Mouse (Mus musculus) skeletal muscle tissue, postnatal 0 days (tissue): Measurements from ENCODE around the gene Cutal. TPM values are rescaled to one million over a fixed set of nuclear protein-coding genes. Genes with fewer than 3 reads are reported as not detected.

Experiments
- polyA plus RNA-seq: library from polyadenylated mRNA; unstranded; fragments of >200 nt; fragmentation: Nextera tagmentation; extraction: Ambion mirVana; gene quantifications from 2 replicates; pipeline ENCODE4 v1.2.1, GENCODE M21; 2015

The Cutal gene
- 0.07 and 0.13 TPM in 2 replicates for polyA plus RNA-seq

DNA sequence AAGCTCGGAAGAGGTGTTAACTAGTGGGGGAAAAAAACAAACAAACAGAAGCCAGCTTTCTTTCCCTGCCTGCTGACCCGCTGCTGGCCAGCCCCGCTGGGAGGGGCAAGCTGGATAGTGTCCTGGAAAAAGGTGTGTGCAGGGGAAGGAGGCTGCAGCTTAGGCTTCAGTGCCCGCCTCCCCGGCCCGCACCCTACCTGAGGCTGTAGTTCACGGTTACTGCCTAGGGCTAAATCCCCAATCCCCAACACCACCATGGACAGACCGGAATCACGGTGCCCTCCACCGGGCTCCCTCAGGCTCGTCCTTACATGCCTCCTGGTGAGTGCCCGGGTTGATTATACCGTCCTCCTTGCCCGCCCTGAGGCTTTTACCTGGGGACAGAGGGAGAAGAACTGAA lies at the start of gene Cutal:
Cutal (plus strand) TSS at position 126 of the 400 bp plus-strand sequence.

DNA sequence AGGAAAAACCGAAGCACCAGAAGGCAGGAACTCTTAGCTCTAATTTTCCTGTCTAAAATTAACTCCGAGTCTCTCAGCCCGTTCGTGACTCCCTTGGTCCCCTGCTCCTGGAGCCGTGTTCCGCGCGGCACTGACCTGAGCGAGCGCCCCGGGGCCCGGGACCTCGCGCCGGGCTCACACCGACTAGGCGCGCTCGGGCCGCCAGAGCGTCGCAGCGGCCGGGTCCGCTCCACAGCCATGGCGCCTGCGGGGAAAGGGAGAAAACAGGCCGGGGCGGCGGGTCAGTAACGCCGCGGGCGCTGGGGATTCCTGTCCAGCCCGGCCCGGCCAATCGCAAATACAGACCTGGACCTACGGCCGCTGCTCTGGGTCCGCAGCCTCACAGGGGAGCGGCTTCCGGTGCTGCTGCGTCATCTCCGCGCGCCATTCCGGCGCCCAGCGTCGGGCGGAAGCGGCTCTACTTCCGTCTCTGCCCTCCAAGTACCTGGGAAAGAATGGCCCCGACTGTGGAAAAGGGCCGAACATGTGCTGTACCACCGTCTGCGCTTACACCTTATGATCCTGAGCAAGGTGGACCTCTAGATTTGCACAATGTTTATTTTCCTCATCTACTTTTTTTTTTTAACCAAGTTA lies 48.3 kb upstream of the Cutal start, which contains the start of gene Fbxw2:
Fbxw2 (minus strand) TSS at position 485 of the 633 bp plus-strand sequence.

DNA sequence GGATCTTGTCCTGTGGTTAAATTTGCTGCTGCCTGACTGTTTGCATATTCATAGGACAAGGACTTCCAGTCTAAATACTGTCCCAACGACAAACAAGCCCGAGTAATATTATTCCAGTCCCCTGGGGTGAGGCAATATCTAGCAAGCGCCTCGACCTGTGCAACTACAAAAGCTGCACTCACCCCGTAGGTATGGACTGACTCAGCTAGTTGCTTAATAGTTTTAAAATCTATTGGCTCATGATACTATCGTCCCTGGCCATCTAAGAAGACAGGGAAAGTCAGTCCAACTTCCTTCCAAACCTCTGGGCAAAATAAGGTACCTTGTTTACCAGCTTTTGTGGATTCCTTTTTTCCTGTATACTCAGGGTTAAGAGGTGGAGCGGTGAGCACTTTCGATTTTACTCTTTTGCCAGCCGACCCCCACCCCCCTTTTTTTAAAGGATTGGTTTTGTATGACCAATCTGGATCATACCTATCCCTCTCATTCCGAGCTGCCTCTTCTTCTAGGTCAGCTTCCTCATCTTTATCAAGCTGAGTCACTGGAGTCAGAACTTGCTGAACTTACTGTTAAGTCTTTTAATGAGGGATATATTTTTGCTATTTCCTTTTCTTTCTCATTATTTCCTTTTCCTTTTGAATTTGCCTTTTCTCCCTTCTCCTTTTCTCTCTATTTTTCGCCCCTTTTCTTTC lies 41.3 kb upstream of the Cutal start, which contains the start of gene Gm34653:
Gm34653 (plus strand) TSS at position 242 of the 692 bp plus-strand sequence.

DNA sequence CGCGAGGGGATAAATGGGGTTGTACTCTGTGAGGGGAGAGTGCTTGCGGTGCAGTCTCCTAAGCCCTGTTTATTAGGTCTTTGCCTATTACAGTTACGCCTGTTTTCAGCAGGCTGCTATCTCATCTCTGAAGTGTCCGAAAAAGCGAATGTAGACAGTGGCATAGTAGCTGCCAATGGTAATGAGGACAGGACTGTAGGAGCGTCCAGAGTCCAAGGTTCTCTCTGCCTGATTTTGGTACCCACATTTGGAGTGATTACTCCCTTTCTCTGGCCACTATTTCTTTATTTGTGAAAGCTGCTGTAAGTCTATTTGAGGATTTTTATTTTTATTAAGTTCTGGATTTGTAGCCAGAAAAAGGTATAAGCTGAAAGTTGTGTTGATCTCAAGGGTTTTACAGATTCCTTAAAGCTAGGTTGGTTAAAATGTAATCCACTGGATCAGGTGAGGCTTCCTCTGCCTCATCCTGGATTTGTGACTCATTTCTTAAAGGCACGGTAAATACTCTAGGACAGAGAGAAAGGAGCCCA lies 685 bp downstream of the Cutal start, which contains the start of gene Psmd5:
Psmd5 (minus strand) TSS at position 153 of the 530 bp plus-strand sequence.

DNA sequence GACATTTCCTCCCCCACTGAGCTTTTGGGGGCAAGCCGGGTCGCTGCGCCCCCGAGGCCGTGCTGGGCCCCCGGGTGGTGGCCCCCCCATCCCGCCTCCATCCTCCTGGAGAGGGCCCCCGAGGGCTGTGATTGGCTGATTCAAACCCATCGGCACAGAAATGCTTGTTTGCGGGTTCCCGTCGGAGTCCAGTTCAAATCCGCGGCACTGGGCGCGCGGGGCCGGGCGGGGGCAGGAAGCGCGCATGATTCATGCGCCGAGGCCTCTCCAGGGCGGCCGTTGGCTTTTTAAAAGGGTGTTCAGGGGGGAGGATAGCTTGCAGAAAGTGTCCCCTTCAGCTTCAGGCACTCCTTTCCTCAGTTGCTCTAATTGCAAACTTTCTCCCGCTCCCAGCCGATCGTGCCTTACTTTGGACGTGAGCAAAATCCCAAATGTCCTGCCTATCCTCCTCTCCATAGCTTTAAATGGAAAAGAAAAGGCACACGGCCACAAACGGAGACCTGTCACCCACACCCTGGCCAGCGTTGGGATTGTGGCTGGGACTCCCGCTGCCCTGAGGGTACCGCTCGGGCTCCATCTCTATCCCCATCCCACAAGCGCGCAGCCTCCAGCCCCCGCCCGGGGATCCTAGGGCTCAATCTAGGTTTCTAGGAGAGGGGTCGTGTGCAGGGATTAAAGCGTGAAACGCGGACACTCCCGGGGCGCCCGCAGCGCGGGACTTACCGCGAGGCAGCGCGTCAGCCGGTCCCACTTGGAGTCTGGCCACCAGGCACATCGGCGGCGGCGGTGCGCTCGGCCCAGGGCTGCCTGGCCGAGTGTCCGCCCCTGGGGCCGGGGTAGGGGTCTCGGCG lies 39.2 kb downstream of the Cutal start, which contains the start of gene Phf19:
Phf19 (minus strand) TSS at position 809 of the 851 bp plus-strand sequence.

Other genes with a start within 250 kb of the Cutal start
- gene Gapvd1, start 119.2 kb upstream of the Cutal start, polyA plus RNA-seq = 34.2 and 39.4 TPM in 2 replicates
- gene Hspa5, start 102.4 kb upstream of the Cutal start, polyA plus RNA-seq = 196 and 251 TPM in 2 replicates
- 14.5 and 19.5 TPM in 2 replicates for gene Rabepk, start 74.5 kb upstream of the Cutal start, polyA plus RNA-seq
- 53.1 and 60.2 TPM in 2 replicates for gene Fbxw2, start 48.1 kb upstream of the Cutal start, polyA plus RNA-seq
- 0.07 and 0.14 TPM in 2 replicates for gene Gm34653, start 41.4 kb upstream of the Cutal start, polyA plus RNA-seq
- 39.2 and 47.2 TPM in 2 replicates for gene Psmd5, start 572 bp downstream of the Cutal start, polyA plus RNA-seq
- gene Phf19, start 39.6 kb downstream of the Cutal start, polyA plus RNA-seq = 5.0 and 5.1 TPM in 2 replicates
- gene Traf1, start 87.4 kb downstream of the Cutal start, polyA plus RNA-seq = 1.5 and 2.2 TPM in 2 replicates
- 0.22 and 0.27 TPM in 2 replicates for gene Hc, start 187.0 kb downstream of the Cutal start, polyA plus RNA-seq
- 0.08 and 0.35 TPM in 2 replicates for gene AI182371, start 227.1 kb downstream of the Cutal start, polyA plus RNA-seq
- gene Cntrl, start 235.1 kb downstream of the Cutal start, polyA plus RNA-seq = 8.2 and 8.6 TPM in 2 replicates